Mouse (Mus musculus) small intestine, adult 2 months (tissue): ENCODE measurements at regions not wholly inside any gene's neighbourhood (a gene's known extent, or its start where the extent isn't known, plus 50 kb on each side); places are given as distances from the start of the nearest gene placed in this dataset.

Experiments
- CTCF ChIP-seq: fragments of 200-500 bp; IDR thresholded peaks from 2 replicates; pipeline ENCODE4 v1.5.1; 2012; ENCODE audit warnings: low read depth, mild to moderate bottlenecking, control low read depth, inconsistent platforms, low read length, moderate library complexity, mixed read lengths; ENCODE audit not compliant: insufficient replicate concordance, insufficient read length; ENCODE audit errors: extremely low read depth
- POLR2A ChIP-seq: fragments of 200-500 bp; IDR thresholded peaks from 2 replicates; pipeline ENCODE4 v1.6.1; 2012; ENCODE audit warnings: low read depth, mild to moderate bottlenecking, control low read depth, inconsistent platforms, low read length, moderate library complexity

GRCm38 (mm10) chr1:39123813-39124146, 69.8 kb upstream of the Npas2 start:
- TF ChIP-seq CTCF (no peak), POLR2A (no peak)
